Mouse (Mus musculus): ENCODE data around the gene Ift122. TPM values are rescaled to one million over a fixed set of nuclear protein-coding genes. Genes with fewer than 3 reads are reported as not detected.

Gene Ift122
- total RNA-seq, 2 experiments from 2014 or later = 26.7 to 28.7 TPM

- no peak for DNase-seq (ENCODE audit: extremely low spot score in 1 of 2, low spot score in 1 of 2)
These were observed 37.3 kb downstream of the Ift122 start for GRCm38 (mm10) chr6:115890601-115891000.

DNA sequence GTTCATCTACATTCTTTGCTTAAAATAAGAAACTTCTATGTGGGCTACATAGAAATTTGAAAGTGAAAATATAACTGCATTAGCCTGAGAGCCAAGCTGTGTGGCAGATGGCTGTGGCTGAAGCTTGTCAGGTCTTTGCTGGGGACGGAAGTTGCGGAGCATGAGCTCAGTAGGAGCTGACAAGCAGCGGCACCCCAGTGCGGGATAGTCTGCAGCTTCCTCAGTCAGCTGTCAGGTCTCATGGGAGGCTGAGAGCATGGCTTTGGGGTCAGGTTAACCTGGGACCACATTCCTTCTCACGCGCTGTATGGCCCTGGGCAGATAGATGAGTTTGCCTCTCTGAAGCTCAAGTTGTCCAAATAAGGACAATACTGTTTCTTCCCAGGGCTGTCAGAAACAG lies 37.8 kb downstream of the Ift122 start:
- DNase-seq (ENCODE audit: extremely low spot score in 1 of 2, low spot score in 1 of 2) = peak; percentile 34 to 36

GRCm38 (mm10) chr6:115891497-115892061 lies 38.3 kb downstream of the Ift122 start:
- peak; percentile 52 to 73 for DNase-seq (ENCODE audit: extremely low spot score in 1 of 2, low spot score in 1 of 2)

DNA sequence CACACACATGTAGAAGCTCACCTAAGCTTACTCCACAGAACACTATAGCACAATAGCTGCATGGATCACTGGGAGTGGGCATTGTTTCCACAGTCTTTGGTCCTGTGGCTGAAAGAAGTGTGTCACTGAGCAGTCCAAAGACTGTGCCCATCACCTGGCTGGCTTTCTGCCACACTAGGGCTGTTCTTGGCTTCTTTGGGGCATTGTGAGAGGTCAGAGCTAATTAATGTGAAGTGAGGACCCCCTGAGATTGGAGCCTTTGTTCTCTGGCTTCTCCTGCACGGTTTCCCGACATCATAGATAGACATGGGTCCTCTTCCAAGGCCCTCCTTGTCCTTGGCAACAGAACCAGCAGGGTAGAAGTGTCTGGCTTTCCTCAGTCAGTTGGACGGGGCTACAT lies 39.1 kb downstream of the Ift122 start:
- DNase-seq (ENCODE audit: extremely low spot score in 1 of 2, low spot score in 1 of 2) = no peak

DNA sequence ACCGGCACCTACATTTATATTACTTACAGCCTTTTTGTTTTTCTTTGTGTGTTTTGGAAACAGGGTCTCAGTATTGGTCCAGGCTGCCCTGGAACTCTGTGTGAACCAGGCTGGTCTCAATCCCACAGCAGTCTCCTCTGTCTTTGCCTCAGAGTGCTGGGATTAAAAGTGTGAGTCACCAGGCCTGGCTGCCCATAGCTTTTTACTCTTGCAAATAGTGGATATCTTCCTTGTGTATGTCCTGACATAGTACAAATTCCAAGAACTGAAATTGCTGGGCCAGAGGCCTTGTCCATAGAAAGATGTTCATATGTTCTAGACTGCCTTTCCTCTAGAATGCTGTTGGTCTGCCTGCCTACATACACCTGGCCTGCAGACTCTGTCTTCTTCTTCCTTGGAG lies 43.1 kb downstream of the Ift122 start:
- no peak for DNase-seq (ENCODE audit: extremely low spot score in 1 of 2, low spot score in 1 of 2)

- no peak for DNase-seq (ENCODE audit: extremely low spot score in 1 of 2, low spot score in 1 of 2)
These were observed 43.8 kb downstream of the Ift122 start for GRCm38 (mm10) chr6:115897117-115897516.

DNA sequence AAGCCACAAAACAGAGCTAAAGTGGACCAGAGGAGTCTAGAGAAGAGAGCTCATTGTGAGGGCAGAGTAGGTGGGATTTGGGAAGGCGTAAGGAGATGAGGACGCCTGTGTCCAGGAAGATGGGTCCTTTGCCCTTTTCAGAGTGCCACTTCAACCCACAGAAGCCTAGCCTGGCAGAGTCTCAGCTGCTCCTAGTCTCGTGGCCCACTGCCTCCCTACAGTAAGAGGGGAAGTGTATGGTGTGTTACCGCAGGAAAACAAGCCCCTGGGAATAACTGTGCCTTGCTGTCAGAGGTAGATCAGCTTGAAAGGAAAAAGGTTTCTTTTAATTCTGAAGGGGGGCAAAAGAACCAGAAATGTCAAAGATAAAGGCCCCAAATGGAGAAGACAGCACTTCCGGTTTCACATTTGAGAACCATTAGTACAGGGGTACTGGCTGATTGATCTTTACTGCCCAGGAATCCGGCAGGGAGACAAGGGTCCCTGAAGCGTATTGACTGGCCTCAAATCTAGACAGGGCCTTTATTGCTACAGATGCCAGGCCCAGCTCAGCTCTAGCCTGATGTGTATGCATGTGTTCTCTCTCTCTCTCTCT lies 44.8 kb downstream of the Ift122 start:
- DNase-seq (ENCODE audit: extremely low spot score in 1 of 2, low spot score in 1 of 2) = no peak

DNA sequence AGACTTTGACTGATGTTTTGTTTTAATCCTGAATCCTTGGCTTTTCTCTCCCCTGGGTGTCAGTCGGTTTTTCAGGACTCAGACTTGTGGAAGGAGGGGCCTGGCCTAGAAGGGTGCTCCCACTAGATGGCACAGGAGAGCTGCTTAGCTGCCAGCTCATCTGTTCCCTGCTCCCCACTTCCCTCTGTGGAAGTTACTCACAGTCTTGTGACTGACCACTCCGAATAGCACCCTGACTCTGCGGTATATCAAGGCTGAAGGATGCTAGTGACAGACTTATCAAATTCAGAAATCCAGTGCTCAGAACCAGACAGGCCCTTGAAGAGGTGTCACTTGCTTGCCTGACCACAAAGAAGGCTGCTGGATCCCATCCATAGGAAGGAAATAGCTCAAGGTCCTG lies 47.8 kb downstream of the Ift122 start:
- DNase-seq (ENCODE audit: extremely low spot score in 1 of 2, low spot score in 1 of 2) = peak; percentile 37 to 80

DNA sequence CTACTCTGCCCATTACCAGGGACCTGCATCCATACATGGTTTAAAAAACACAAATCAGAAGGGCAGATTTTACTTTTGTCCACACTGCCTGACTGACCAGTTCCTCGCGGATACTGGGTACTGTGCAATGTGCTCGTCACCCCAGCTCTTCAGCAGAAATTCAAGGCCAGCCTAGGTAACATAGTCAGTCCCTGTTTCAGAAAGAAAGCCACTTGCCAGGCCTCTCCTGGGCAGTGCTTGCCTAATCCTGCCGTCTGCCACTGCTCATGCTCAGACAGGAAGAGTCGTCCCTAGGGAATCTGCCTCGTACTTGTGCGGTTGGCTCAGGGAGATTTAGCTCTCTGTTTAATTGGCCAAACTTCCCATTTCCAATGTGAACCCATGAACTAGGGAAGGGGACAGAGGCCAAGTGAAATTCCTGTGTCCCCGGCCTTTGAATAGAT lies 48.2 kb downstream of the Ift122 start:
- DNase-seq (ENCODE audit: extremely low spot score in 1 of 2, low spot score in 1 of 2) = no peak

- no peak for DNase-seq (ENCODE audit: extremely low spot score in 1 of 2, low spot score in 1 of 2)
These were observed 49.3 kb downstream of the Ift122 start for GRCm38 (mm10) chr6:115902545-115902944.

DNA sequence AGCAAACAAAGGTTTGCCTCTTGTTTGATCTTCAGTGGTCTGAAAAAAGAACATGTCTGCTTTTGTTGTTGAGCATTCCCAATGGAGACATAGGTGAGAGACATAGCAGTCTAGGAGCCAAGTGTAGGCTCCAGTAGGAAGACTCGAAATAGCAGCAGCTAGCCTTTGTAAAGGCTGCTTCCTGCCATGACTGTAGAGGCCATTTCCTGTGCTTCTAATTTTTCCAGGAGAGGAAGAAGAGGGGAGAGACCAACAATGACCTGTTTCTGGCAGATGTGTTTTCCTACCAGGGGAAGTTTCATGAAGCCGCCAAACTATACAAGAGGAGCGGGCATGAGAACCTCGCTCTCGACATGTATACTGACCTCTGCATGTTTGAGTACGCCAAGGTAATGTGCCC lies 52.3 kb downstream of the Ift122 start:
- no peak for DNase-seq (ENCODE audit: extremely low spot score in 1 of 2, low spot score in 1 of 2)

GRCm38 (mm10) chr6:115906455-115906854 lies 53.2 kb downstream of the Ift122 start:
- DNase-seq (ENCODE audit: extremely low spot score in 1 of 2, low spot score in 1 of 2) = no peak

- DNase-seq (ENCODE audit: extremely low spot score in 1 of 2, low spot score in 1 of 2) = no peak
These were observed 53.6 kb downstream of the Ift122 start for GRCm38 (mm10) chr6:115906871-115907270.

DNA sequence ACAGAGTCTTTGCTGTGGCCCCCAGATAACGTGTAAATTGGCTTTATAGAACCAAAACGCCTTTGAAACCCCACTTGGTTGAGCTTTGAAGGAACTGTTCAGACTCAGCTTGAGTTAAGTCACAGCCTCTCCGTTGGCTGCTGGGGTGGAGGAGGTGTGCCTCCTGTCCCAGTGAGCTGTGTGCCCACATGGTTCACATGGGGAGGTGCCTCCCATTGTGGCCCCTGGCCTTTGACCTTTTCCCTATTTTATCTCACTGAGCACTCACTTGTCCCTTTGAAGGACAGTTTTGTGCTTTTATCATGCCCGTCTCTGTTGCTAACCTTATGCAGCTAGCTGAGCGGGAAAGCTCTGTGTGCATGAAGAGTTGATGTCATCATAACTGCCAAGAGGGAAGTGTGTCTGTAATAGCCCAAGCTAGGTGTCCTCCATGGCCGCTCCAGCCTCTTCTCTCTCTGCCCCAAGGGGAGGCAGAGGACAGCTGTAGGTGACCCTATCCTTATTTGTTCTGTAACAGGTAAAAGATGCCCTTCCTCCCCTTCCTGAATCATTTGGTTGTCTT lies 55.2 kb downstream of the Ift122 start:
- DNase-seq (ENCODE audit: extremely low spot score in 1 of 2, low spot score in 1 of 2) = no peak

DNA sequence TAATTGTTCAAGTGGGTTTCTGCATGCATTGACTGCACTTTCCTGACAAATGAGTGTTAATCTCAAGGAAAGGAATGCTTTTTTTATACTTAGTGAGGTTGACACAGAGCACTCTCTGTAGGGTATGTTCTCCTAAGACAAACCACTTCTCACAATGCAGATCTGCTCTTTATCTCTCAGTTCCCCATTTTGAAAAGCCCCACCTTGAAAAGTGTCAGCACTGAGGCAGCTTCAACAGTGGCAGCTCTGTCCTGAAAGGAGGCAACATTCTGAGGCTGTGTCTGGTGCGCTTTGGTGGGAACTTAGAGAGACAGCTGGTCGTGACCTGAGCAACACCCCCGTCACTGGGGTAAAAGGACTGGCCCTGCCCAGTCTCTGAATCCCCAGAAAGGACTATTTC lies 55.8 kb downstream of the Ift122 start:
- DNase-seq (ENCODE audit: extremely low spot score in 1 of 2, low spot score in 1 of 2) = no peak

DNA sequence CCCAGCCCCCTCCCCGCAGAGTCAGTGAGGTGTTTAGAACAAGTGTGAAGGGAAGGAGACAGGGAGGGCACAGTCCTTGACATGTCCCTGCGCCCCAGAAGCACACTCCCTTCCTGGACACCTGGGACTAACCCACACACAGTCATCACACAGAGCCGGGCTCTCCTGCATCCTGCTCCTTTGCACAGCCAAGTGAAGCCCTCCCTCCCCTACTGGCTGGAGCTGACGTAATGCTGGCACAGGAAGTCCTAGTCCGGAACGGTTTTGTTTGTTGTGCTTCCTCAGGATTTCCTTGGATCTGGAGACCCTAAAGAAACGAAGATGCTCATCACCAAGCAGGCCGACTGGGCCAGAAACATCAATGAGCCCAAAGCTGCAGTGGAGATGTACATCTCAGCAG lies 56.7 kb downstream of the Ift122 start:
- DNase-seq (ENCODE audit: extremely low spot score in 1 of 2, low spot score in 1 of 2) = no peak

DNA sequence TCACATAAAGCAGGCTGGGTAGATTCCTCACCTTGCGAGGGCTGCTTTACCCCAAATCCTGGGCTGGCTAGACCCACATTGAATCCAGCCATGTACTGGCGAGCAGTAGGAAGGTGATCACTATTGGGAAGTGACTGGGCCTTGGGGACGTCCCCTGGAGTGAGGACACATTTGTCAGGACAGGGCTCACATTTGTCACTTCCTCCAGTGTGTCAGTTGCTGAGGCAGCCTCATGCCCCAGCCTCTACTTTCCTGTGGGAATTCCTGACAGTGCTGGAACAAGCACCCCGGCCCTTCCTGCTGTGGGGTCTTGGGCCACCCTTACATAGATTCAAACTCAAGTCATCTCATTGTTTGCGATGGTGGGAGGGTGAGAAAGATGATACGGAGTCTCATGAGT lies 58.5 kb downstream of the Ift122 start:
- no peak for DNase-seq (ENCODE audit: extremely low spot score in 1 of 2, low spot score in 1 of 2)

- DNase-seq (ENCODE audit: extremely low spot score in 1 of 2, low spot score in 1 of 2) = no peak
These were observed 60.2 kb downstream of the Ift122 start for GRCm38 (mm10) chr6:115913482-115913881.

DNA sequence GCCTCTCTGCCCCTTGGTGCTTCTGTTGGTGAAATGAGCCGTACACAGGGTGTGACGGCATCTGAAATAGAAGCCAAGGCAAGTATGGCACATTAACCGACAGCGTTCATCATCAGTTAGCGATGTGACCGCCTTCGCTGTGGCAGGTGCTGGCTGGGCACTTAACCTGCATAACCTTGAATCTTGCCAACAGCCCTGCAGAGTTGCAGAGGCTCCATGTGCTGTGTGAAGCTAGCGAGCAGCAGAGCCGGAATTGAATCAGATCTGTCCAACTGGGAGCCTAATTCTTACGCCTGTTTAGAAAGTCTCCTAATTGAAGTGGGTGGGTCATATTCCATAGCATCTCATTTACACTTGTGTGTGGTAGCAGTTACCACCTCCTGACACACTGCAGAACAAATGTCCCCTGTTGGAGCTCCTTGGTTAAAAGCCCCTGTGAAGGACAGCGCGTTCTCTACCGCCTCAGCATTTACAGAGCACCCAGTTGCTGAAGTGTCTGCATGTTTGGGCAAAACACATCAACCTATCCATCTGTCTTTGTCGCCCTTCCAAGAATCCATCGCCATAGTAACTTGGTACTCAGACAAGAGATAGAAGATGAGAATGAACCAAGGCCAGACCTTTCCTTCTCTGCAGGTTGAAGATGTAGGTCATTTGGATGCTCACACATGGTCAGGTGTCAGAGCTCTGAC lies 61.4 kb downstream of the Ift122 start:
- DNase-seq (ENCODE audit: extremely low spot score in 1 of 2, low spot score in 1 of 2) = peak in 1 of 2 experiments; percentile 29

DNA sequence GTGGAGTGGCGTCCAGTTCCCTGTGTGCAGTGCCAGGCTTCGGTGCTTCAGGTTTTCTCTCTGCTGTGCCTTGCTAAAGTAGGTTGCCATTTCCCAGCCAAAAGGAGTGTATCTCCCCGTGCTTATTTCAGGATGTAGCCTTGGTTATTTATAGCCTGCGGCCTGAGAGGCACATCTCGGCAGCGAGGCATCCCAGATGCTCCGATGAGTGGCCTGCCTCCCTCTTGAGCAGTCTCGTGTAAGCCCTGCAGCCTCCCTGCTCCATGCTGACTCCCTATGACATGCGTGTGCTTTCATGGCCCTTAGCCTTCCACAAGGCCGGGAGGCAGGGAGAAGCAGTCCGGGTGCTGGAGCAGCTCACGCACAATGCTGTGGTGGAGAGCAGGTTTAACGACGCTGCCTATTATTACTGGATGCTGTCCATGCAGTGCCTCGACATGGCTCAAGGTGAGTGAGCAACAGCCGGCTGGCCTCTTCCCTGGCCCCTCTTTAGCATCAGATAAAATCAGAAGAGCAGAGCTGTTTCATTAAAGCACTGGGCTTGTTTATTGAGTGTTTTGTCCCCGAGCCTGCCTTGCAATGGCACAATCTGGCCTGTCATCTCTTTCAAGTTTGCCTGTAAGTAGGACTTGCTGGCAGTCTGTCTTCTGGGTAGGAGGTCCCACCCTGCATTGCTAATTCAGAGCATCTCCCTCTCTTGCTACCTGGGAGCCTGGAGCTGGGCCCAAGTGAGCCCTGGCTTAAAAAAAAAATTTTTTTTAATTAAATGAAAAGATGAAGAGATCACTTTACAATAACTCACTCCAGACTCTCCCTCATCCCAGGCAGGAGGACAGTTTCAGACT lies 62.6 kb downstream of the Ift122 start:
- peak in 1 of 2 experiments; percentile 24 for DNase-seq (ENCODE audit: extremely low spot score in 1 of 2, low spot score in 1 of 2)

GRCm38 (mm10) chr6:115916611-115917010 lies 63.3 kb downstream of the Ift122 start:
- no peak for DNase-seq (ENCODE audit: extremely low spot score in 1 of 2, low spot score in 1 of 2)

All from layer of hippocampus, postnatal 25 days (tissue).